Mouse (Mus musculus) intestine, embryonic 16.5 days (tissue): ENCODE measurements around the gene Myo3a. TPM values are rescaled to one million over a fixed set of nuclear protein-coding genes. Genes with fewer than 3 reads are reported as not detected.

ENCODE experiments used
- ATAC-seq: fragments of 200-750 bp; cut with Nextera tagmentation; 2 replicates; pipeline ENCODE4 v1.8.0; 2017; ENCODE audit warnings: moderate TSS enrichment, moderate library complexity
- H3K27ac ChIP-seq: fragments of 300-500 bp; sonication (generic); 2 replicates; pipeline ENCODE4 v1.5.1; 2014; ENCODE audit warnings: mild to moderate bottlenecking, low read length
- H3K27me3 ChIP-seq: fragments of 300-500 bp; sonication (generic); replicated peaks from 2 replicates; pipeline ENCODE4 v1.6.1; 2014; ENCODE audit warnings: low read length, control low read depth, mixed read lengths; ENCODE audit not compliant: control insufficient read depth, insufficient read depth
- H3K36me3 ChIP-seq: fragments of 300-500 bp; sonication (generic); 2 replicates; pipeline ENCODE4 v1.6.1; 2014; ENCODE audit warnings: low read length, control low read depth; ENCODE audit not compliant: control insufficient read depth, insufficient read depth
- H3K4me1 ChIP-seq: fragments of 300-500 bp; sonication (generic); 2 replicates; pipeline ENCODE4 v1.6.1; 2014; ENCODE audit warnings: low read length, control low read depth, mixed read lengths; ENCODE audit not compliant: control insufficient read depth, insufficient read depth
- H3K4me2 ChIP-seq: fragments of 300-500 bp; sonication (generic); 2 replicates; pipeline ENCODE4 v1.6.1; 2014; ENCODE audit warnings: low read depth, low read length, control low read depth
- H3K4me3 ChIP-seq: fragments of 300-500 bp; sonication (generic); 2 replicates; pipeline ENCODE4 v1.5.1; 2014; ENCODE audit warnings: mild to moderate bottlenecking, low read length
- H3K9ac ChIP-seq: fragments of 300-500 bp; sonication (generic); 2 replicates; pipeline ENCODE4 v1.6.1; 2014; ENCODE audit warnings: low read depth, low read length
- H3K9me3 ChIP-seq: fragments of 300-500 bp; sonication (generic); 2 replicates; pipeline ENCODE4 v1.6.1; 2016; ENCODE audit warnings: low read length, control low read depth; ENCODE audit not compliant: control insufficient read depth
- WGBS: fragments of 180-500 bp; shearing (Covaris S2); extraction: QIAGEN DNeasy Blood & Tissue Kit; methylation state at CpG from one replicate; pipeline ENCODE4 v1.1.7; 2014; 5-methylcytosine and 5-hydroxymethylcytosine counted together
- polyA plus RNA-seq: library from polyadenylated mRNA; unstranded; fragments of >200 nt; fragmentation: Nextera tagmentation; extraction: Ambion mirVana; gene quantifications from 2 replicates; pipeline ENCODE4 v1.2.1, GENCODE M21; 2015

Gene Myo3a
- polyA plus RNA-seq, 1 experiment from 2014 or later = not detected

- 12% methylated on average over 16 of the region's 16 CpGs for WGBS
- Histone ChIP-seq H3K4me3 (no peak overlapping the region), H3K27me3 (peaks cover 56% of the 10 kb centered on the region), H3K9me3 (no peaks in the 10 kb centered on the region), H3K4me2 (no peak overlapping the region), H3K4me1 (peaks cover 14% of the 10 kb centered on the region), H3K27ac (no peak overlapping the region), H3K9ac (no peak overlapping the region), H3K36me3 (no peaks in the 10 kb centered on the region)
- ATAC-seq = no peak
Observed at GRCm38 (mm10) chr2:22625096-22625960, 398.0 kb downstream of the Myo3a start.

GRCm38 (mm10) chr2:22627147-22627666 is 399.9 kb downstream of the Myo3a start:
- ATAC-seq = no peak

GRCm38 (mm10) chr2:22627819-22628432 is 400.6 kb downstream of the Myo3a start:
- no peak overlapping the region for H3K4me2 ChIP-seq
- peaks cover 4% of the 10 kb centered on the region; the same call in 1 of the 2 replicates for H3K4me1 ChIP-seq
- no peak overlapping the region for H3K4me3 ChIP-seq
- 30% methylated on average over 5 of the region's 5 CpGs for WGBS
- no peaks in the 10 kb centered on the region for H3K36me3 ChIP-seq
- no peak overlapping the region for H3K9ac ChIP-seq
- no peak for ATAC-seq
- H3K27me3 ChIP-seq = peaks cover 30% of the 10 kb centered on the region
- no peaks in the 10 kb centered on the region for H3K9me3 ChIP-seq
- H3K27ac ChIP-seq = no peak overlapping the region

More at GRCm38 (mm10) chr2:22627147-22627666, 399.9 kb downstream of the Myo3a start:
- Histone ChIP-seq H3K27me3 (peaks cover 37% of the 10 kb centered on the region), H3K36me3 (no peaks in the 10 kb centered on the region), H3K4me3 (no peak overlapping the region), H3K9ac (no peak overlapping the region), H3K9me3 (no peaks in the 10 kb centered on the region), H3K4me1 (peaks cover 11% of the 10 kb centered on the region), H3K4me2 (no peak overlapping the region), H3K27ac (no peak overlapping the region)
- WGBS = 33% methylated on average over 3 of the region's 3 CpGs

GRCm38 (mm10) chr2:22634766-22635165 is 407.5 kb downstream of the Myo3a start:
- no peak overlapping the region for H3K4me2 ChIP-seq
- no peaks in the 10 kb centered on the region for H3K9me3 ChIP-seq
- H3K27ac ChIP-seq = no peak overlapping the region
- 35% methylated on average over 8 of the region's 8 CpGs for WGBS
- no peak overlapping the region for H3K9ac ChIP-seq
- no peak for ATAC-seq
- no peak overlapping the region for H3K4me3 ChIP-seq
- H3K36me3 ChIP-seq = no peaks in the 10 kb centered on the region
- H3K4me1 ChIP-seq = no peaks in the 10 kb centered on the region
- no peaks in the 10 kb centered on the region for H3K27me3 ChIP-seq

GRCm38 (mm10) chr2:22646134-22646533 is 418.8 kb downstream of the Myo3a start:
- H3K9ac ChIP-seq = no peak overlapping the region
- 43% methylated on average over 1 of the region's 1 CpGs for WGBS
- ATAC-seq = no peak

GRCm38 (mm10) chr2:22648394-22648793 is 421.1 kb downstream of the Myo3a start:
- H3K4me3 ChIP-seq = no peak overlapping the region
- no peaks in the 10 kb centered on the region for H3K4me1 ChIP-seq
- H3K9ac ChIP-seq = no peak overlapping the region
- H3K27me3 ChIP-seq = no peaks in the 10 kb centered on the region
- H3K36me3 ChIP-seq = no peaks in the 10 kb centered on the region
- ATAC-seq = no peak
- no peak overlapping the region for H3K27ac ChIP-seq
- no peaks in the 10 kb centered on the region for H3K9me3 ChIP-seq
- WGBS = 57% methylated on average over 1 of the region's 1 CpGs
- no peak overlapping the region for H3K4me2 ChIP-seq

More at GRCm38 (mm10) chr2:22646134-22646533, 418.8 kb downstream of the Myo3a start:
- no peak overlapping the region for H3K4me3 ChIP-seq
- H3K9me3 ChIP-seq = no peaks in the 10 kb centered on the region
- no peak overlapping the region for H3K4me2 ChIP-seq
- no peaks in the 10 kb centered on the region for H3K36me3 ChIP-seq
- no peak overlapping the region for H3K27ac ChIP-seq
- H3K27me3 ChIP-seq = no peaks in the 10 kb centered on the region
- no peaks in the 10 kb centered on the region for H3K4me1 ChIP-seq

- Histone ChIP-seq H3K9ac (no peak overlapping the region), H3K27me3 (no peaks in the 10 kb centered on the region), H3K4me1 (no peaks in the 10 kb centered on the region), H3K36me3 (no peaks in the 10 kb centered on the region), H3K4me2 (no peak overlapping the region), H3K27ac (no peak overlapping the region), H3K9me3 (no peaks in the 10 kb centered on the region), H3K4me3 (no peak overlapping the region)
- WGBS = 78% methylated on average over 4 of the region's 4 CpGs
- ATAC-seq = no peak
Observed at GRCm38 (mm10) chr2:22651826-22652225, 424.5 kb downstream of the Myo3a start.

GRCm38 (mm10) chr2:22663731-22664130 is 436.4 kb downstream of the Myo3a start:
- Histone ChIP-seq H3K9ac (no peak overlapping the region), H3K4me3 (no peak overlapping the region), H3K4me1 (no peaks in the 10 kb centered on the region), H3K27me3 (no peaks in the 10 kb centered on the region), H3K9me3 (no peaks in the 10 kb centered on the region), H3K27ac (no peak overlapping the region), H3K4me2 (no peak overlapping the region), H3K36me3 (no peaks in the 10 kb centered on the region)
- no peak for ATAC-seq
- WGBS = 56% methylated on average over 1 of the region's 1 CpGs
